Mouse (Mus musculus) spleen, adult 12 weeks (tissue): ENCODE data around the gene Acvrl1.
"Not testable (repeated sequence)": the region's sequence is repeated elsewhere in the genome, so short reads cannot be mapped to it uniquely, and the experiment has no call there.

ENCODE experiments used
- DNase-seq: peaks from one replicate; pipeline ENCODE4 v3.0.0; 2022; ENCODE audit warnings: low spot score

Acvrl1 gene

DNA sequence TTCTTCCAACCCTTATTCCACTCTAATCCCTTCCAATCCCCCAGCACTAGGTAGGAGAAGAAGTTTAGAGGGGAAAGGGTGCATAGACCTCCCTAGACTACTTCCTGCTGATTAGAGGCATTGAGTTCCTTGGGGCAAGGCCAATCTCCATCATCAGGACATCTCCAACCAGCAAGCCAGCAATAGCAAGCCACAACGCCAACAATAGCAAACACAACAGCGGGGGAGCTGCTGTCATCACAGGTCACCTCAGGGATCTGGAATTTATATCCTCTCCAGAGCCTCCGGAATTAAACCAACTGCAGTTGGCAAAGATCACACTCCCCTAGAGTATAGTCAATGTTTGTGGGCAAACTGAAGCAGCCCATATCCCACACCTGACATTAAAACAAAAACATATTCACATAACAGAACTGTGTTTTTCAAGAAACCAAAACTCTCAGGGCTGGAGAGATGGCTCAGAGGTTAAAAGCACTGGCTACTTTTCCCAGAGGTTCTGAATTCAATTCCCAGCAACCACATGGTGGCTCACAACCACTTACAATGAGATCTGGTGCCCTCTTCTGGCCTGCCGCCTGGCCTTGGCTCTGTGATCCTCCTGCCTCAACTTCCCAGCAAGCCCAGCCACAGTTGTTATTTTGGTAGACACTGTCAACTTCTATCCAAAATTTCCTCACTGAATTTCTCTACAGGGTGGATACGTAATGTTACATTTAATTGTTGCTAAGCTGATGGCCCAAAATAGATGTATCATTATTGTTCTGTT lies 20.2 kb upstream of the Acvrl1 start:
- no peak for DNase-seq

DNA sequence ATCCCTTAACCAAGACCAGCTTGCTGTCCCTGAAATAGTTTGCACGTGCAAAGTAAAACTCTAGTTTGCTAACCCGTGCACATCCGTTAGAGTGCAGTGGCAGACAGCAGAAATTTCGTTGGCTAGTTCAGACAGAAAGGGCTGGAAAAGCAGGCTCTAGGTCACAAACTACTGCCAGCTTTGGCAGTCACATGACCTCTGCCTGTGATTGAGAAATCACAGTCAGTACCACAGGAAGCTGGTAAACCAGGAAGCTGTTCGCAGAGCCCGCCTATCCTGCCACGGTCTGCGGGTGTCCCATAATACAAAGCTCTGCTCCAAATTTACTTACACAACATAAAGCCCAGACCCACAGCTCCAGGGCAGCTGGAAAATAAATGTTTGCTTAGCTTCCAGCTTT lies 15.1 kb upstream of the Acvrl1 start:
- no peak for DNase-seq

GRCm38 (mm10) chr15:101113778-101114177 lies 14.5 kb upstream of the Acvrl1 start:
- not testable (repeated sequence) for DNase-seq

DNA sequence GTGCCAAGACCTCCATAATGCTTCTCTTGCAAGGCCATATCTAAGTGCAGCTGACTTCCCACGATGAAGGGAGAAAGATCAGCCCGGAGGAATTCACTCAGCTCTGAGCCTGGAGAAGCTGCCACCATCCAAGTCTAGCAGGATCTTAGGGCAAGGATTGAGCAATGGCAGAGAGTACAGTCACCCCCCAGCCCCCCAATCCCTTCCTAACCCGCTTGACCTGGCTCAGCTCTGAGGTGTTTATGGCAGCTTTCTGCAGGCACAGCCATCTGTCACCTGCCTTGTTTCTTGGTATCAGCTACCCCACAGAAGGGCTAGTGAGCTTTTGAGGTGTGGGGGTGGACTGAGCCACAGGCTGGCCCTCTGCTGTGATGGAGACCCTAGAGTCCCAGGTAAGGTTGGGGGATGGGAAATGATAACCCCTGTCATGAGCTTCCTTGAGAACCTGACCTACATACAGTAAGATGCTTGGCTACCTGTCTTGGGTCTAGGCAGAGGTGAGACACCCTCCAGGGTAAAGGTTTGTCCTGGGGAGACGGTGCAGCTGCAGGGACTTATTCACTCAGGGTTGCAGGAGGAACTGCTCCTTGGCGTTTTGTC lies 12.7 kb upstream of the Acvrl1 start, which contains the start of gene Ankrd33:
Ankrd33 (plus strand) TSS at position 245 of the 600 bp plus-strand sequence.
- no peak for DNase-seq

DNA sequence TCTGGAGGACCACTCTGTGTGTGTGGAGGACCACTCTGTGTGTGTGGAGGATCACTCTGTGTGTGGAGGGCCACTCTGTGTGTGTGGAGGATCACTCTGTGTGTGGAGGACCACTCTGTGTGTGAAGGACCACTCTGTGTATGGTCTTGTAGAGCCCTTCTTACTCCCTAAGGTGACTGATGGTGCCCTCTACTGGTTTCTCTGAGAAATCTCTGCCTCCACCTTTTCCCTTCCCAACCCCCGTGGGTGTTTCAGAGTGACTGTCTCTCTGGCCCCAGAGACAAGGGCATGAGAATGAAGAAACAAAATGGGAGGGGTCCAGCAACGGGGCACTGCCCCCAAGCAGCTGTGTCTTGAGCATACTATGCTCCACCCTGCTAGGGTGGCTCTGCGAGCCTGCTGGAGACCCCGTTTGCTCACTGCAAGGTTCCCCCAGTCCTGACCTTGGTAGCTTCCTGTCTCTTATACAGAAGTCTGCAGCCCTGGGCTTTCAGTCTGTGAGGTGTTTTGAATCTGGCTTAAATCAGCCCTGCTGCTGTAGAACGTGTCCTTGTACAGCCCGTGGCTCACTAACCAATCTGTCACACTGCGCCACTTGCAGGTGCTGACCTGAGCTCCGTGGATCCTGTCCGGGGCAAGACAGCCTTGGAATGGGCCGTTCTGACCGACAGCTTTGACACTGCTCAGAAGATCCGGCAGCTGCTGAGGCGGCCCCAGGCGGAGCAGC lies 9.8 kb upstream of the Acvrl1 start:
- no peak for DNase-seq

DNA sequence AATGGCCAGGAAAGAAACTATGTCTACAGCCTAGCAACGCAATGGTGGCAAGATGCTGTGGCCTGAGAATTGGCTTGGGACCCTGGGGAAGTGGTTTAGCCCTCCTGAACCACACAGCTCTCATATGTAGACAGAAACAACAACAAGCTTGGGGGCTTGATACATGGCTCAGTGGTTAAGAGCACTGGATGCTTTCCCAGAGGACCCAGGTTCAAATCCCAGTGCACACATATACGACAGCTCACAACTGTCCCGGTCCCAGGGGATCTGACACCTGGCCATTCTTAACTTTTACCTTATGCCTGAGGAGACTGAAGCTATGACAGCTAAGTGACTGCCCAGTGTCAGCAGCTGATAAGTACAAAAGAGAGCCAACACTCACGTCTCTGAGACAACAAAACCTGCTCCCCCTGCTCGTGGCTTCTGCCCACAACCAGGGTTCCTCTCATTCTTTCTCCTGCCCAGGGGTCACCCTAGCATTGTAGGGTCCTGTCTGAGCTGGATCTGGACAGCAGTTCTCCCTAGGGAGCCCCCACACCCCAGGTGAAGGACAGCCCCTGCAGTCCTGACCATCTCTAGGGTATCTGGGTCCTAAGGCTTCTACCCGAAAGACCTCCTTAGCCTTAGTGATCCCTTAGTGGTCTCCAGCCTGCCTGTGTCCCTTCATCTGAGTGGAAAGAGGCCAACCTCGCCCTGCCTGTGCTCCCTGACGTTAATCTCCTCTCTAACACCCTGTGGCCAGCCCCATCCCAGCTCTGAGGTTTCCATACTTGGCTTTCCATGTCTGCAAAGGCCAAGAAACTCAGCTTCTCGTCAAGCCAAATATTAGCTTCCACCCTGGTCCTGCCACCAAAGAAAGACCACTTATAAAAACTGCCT lies 6.7 kb upstream of the Acvrl1 start:
- no peak for DNase-seq

- DNase-seq = no peak
Observed at GRCm38 (mm10) chr15:101122290-101122589, 6.1 kb upstream of the Acvrl1 start.

- DNase-seq = no peak
Observed at GRCm38 (mm10) chr15:101123202-101123601, 5.1 kb upstream of the Acvrl1 start.

GRCm38 (mm10) chr15:101125561-101125960 lies 2.8 kb upstream of the Acvrl1 start:
- DNase-seq = no peak

DNA sequence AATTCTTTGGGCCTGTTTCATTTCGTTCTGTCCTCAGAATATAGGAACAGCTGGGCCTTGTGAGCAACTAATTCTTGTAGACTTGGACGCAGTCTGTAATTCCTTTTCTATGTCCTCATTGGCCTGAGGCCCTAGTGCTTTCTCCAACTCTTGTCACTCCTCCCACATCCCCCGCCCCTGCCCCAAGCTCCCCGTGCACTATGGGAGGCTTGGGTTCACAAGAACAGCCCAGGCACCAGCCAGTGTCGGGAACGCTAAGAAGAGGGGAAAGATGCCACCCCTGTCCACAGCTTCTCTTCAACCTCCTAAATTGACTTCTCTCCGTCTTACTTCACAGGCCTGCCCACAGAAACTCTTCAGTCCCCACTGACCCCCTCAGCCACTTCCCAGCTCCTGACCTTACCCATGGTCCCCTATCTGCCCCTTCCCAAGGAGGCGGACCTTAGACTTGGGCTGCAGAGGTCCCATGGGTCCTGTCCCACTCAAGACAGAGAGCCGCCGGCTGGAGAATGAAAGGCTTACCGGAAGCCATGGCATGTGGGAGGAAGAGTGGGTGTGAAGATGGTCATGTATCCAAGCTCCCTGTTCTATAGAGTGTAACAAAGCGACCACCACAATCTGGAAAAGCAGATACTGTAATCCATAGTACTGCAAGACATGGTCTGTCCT lies 1.3 kb upstream of the Acvrl1 start:
- DNase-seq = no peak

GRCm38 (mm10) chr15:101129412-101129811 lies 1.1 kb downstream of the Acvrl1 start:
- DNase-seq = no peak

DNA sequence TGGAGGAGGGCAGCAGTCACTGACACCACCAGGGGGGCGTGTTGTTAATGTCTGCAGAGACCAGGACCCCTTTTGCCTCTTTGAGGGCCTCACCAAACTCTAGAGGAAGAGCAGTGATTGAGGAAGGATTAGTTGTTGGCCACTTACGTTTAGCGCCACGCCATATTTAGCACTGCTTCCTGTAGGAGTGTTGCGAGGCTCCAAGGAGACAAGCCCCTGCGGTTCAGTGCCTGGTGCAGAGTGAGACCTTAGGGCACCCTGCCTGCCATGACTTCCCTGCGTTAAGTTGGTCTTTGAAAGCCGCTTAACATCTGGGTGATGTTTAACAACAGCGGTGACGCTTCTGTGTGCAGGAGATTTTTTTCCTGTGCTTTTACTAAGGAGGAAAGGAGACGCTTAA lies 3.2 kb downstream of the Acvrl1 start:
- no peak for DNase-seq

DNA sequence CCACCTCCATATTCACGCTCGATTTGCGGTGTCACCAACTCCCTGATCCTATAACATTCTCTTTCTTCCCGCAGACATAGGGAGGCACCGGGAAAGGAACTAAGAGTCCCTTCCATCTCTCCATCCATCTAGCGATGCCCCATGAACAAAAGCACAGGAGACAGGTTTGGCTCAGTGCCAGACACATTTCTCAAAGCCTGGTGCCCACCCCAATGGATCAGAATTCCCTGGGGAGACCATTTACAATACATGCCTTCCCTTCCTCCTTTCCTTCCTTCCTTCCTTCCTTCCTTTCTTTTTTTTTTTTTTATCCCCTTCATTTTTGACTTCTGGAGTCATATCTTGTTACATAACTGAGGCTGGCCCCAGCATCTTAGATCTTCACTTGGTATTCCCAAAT lies 3.7 kb downstream of the Acvrl1 start:
- DNase-seq = no peak

- DNase-seq = no peak
Observed at GRCm38 (mm10) chr15:101132761-101133160, 4.4 kb downstream of the Acvrl1 start.

GRCm38 (mm10) chr15:101133993-101134704 lies 5.8 kb downstream of the Acvrl1 start:
- DNase-seq = no peak

DNA sequence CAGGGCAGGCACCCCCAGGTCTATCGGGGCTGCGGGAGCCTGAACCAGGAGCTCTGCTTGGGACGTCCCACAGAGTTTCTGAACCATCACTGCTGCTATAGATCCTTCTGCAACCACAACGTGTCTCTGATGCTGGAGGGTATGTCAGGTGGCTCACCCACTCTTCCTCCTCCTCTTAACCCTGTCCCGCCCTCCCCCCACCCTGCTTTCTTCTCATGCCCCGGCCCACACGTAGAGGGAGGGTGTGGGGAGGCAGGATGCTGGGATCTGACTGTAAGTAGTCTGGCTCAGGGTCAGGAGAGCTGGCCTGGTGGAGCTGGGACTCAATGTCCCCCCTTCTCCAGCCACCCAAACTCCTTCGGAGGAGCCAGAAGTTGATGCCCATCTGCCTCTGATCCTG lies 7.1 kb downstream of the Acvrl1 start:
- DNase-seq = no peak

GRCm38 (mm10) chr15:101137455-101137854 lies 9.1 kb downstream of the Acvrl1 start:
- no peak for DNase-seq

DNA sequence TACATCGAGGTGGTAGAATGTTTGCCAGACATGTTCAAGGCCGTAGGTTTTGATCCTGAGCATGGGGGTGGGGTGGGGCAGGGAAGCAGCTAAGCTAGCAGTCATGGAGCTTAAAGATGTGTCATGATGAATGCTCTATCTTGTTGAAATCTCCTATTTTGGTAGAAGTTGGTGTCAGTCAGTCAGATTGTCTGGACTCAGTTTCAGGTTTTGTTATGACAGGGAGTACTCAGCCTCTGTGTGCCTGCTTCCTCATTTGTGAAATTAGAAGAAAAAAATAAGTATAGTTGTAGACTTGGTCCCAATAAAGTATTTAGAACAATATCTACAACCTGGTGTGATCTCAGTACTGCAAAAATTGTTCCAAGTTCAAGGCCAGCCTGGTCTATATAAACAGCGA lies 10.4 kb downstream of the Acvrl1 start:
- no peak for DNase-seq

DNA sequence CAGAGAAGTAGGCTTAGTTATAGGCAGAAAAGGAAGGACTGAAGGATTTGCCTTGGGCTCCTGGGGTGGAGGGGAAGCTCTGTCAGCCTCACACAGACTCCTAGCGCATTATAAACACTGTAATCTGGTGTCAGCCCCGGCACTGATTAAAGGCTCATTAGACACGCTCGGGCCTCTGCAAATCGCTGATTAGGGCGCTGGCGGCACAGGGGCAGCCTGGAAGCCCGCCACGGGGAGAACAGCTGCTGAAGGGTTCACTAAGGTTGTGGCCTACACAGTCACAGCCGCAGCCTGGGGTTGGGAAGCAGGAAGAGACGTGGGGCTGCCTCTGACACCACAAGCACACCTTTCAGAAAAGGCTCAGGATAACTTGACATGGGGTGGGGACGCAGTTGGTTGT lies 11.6 kb downstream of the Acvrl1 start:
- no peak for DNase-seq

- no peak for DNase-seq
Observed at GRCm38 (mm10) chr15:101140587-101140986, 12.3 kb downstream of the Acvrl1 start.

- DNase-seq = no peak
Observed at GRCm38 (mm10) chr15:101141061-101141541, 12.8 kb downstream of the Acvrl1 start.
